Mouse (Mus musculus) adrenal gland, postnatal 10 days (tissue): ENCODE results near the gene Ppp1r17. TPM values are rescaled to one million over a fixed set of nuclear protein-coding genes. Genes with fewer than 3 reads are reported as not detected.

Experiments used
- total RNA-seq, 2 experiments: library from RNA; stranded (reverse); gene quantifications; 2 replicates each; pipeline ENCODE4 v1.2.3; 2021

Ppp1r17 gene
- total RNA-seq, 2 experiments from 2014 or later, result 2.9 to 3.6 TPM

Other genes with a start within 250 kb of the Ppp1r17 start
- under 1 TPM in 1 of 2 experiments, not detected in 1; 0.09 TPM for gene Itprid1, start 180.6 kb upstream of the Ppp1r17 start, total RNA-seq